In genomic region chr13:37827263-37827995, GRCm38 (mm10) we compare ENCODE assay signal across 1 mouse cellular context.
TF ChIP-seq lines count a peak whose summit lies in the region.

No protein-coding gene starts in this region.

TF ChIP-seq in CH12.LX, 34 proteins besides CTCF, POLR2A, EP300 and RAD21 (continued from another document):
- TF ChIP-seq TCF12 (IDR thresholded peaks at IDR 0.05; ENCODE audit: low read depth, low read length) = 0 out of 2 replicates have a peak, but pooled peaks have one; percentile 22
- TF ChIP-seq ZNF384 (IDR thresholded peaks at IDR 0.05; ENCODE audit: low read depth, low read length) = no peak
- TF ChIP-seq CHD1 (IDR thresholded peaks at IDR 0.05; ENCODE audit: low read depth, low read length) = 0 out of 2 replicates have a peak, but pooled peaks have one; percentile 15
- TF ChIP-seq GABPA (IDR thresholded peaks at IDR 0.05; ENCODE audit: insufficient replicate concordance, low read depth, low read length) = no peak
- TF ChIP-seq CHD2 (IDR thresholded peaks at IDR 0.05; ENCODE audit: low read length) = no peak
- no peak for TF ChIP-seq RCOR1 (conservative IDR thresholded peaks at IDR 0.05; ENCODE audit: low read depth, low read length)
- TF ChIP-seq NELFE (IDR thresholded peaks at IDR 0.05; ENCODE audit: low read depth, low read length) = no peak
- TF ChIP-seq HCFC1 (IDR thresholded peaks at IDR 0.05; ENCODE audit: low read depth, low read length) = no peak; the same call in 1 of the 2 replicates
- TF ChIP-seq E2F4 (IDR thresholded peaks at IDR 0.05; ENCODE audit: insufficient replicate concordance, low read depth, low read length) = no peak
- TF ChIP-seq NRF1 (IDR thresholded peaks at IDR 0.05; ENCODE audit: low read depth, low read length) = no peak
- no peak for TF ChIP-seq SMC3 (IDR thresholded peaks at IDR 0.05; ENCODE audit: low read depth, low read length)
- TF ChIP-seq JUND (conservative IDR thresholded peaks at IDR 0.05; ENCODE audit: low read depth, low read length) = no peak
- TF ChIP-seq ELF1 (IDR thresholded peaks at IDR 0.05; ENCODE audit: low read depth, low read length) = peak; percentile 14; the same call in 1 of the 2 replicates
